Mouse (Mus musculus): ENCODE results near the gene Olfr169.
"Not testable (repeated sequence)": the region's sequence is repeated elsewhere in the genome, so short reads cannot be mapped to it uniquely, and the experiment has no call there.

Olfr169 gene

DNA sequence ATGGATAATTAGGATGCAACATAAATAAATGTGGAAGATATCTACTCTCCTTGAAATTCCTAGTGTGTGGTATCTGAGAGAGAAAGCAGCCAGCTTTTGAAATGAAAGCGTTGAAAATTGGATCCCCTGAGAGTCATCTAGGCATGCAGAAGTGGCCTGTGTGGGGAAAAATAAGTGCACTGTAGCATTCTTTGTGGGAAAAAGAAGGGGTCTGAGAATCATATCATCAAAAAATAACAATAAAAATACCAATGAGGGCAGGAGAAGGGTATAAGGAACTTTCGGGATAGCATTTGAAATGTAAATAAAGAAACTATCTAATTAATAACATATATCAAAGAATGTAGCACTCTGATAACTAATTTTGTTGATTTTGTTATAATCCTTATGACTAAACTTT lies at the start of gene Olfr169:
Gene Olfr169, minus strand, starts transcription at position 101 of the 400 bp plus-strand sequence.
- not testable (repeated sequence) for DNase-seq

DNA sequence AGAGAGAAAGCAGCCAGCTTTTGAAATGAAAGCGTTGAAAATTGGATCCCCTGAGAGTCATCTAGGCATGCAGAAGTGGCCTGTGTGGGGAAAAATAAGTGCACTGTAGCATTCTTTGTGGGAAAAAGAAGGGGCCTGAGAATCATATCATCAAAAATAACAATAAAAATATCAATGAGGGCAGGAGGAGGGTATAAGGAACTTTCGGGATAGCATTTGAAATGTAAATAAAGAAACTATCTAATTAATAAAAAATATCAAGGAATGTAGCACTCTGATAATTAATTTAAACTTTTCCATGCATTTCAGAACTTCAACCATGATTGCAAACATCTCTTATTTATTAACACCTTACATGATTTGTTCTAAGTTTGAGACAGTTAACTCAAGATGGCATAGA lies 40.2 kb upstream of the Olfr169 start, which contains the start of gene Olfr170:
Gene Olfr170, minus strand, starts transcription at position 101 of the 400 bp plus-strand sequence.
- not testable (repeated sequence) for DNase-seq

DNA sequence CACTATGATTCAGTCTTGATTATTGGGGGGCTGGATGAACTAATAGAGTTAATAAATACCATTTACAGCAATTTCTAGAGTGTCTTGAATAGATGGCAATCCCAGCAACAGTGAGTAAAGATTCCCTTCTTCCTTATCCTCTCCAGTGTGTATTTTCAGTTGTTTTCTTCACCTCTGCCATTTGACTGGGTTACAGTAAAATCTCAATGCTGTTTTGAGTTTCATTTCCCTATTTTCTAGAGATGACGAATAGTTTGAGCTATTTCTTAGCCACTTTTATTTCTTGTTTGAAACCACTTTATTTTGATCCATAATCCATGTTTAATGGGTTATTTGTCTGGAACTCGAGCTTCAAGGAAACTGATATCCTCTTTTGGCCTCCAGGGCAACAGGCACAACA lies 31.6 kb upstream of the Olfr169 start:
- no peak for DNase-seq

- not testable (repeated sequence) for DNase-seq
These were observed 18.2 kb downstream of the Olfr169 start for GRCm38 (mm10) chr16:19553429-19553828.

- not testable (repeated sequence) for DNase-seq
These were observed 19.4 kb downstream of the Olfr169 start for GRCm38 (mm10) chr16:19552246-19552645.

- no peak for DNase-seq
These were observed 36.2 kb downstream of the Olfr169 start, which contains the start of gene Olfr168 for GRCm38 (mm10) chr16:19535455-19535854. Gene Olfr168, minus strand, starts transcription at chr16:19535555.

- DNase-seq: no peak
These were observed 49.4 kb downstream of the Olfr169 start, which contains the start of gene Olfr167 for GRCm38 (mm10) chr16:19522166-19522565. Gene Olfr167, minus strand, starts transcription at chr16:19522266.

Data from cerebellum, adult 11 months (tissue).